Mouse (Mus musculus) C2C12 (cell line): ENCODE data around the gene Mrtfa. TPM values are rescaled to one million over a fixed set of nuclear protein-coding genes. Genes with fewer than 3 reads are reported as not detected.

ENCODE experiments used
- H3K27me3 ChIP-seq: one replicate; pipeline ENCODE4 v1.6.1; 2011; ENCODE audit not compliant: control insufficient read depth, insufficient read depth, insufficient read length
- H3K36me3 ChIP-seq: one replicate; pipeline ENCODE4 v1.6.1; 2011; ENCODE audit not compliant: control insufficient read depth, insufficient read depth
- H3K4me3 ChIP-seq: one replicate; pipeline ENCODE4 v1.5.1; 2011; ENCODE audit warnings: mild to moderate bottlenecking, control low read depth; ENCODE audit not compliant: poor library complexity, insufficient read depth, severe bottlenecking
- H3K79me2 ChIP-seq: one replicate; pipeline ENCODE4 v1.6.1; 2011; ENCODE audit not compliant: control insufficient read depth, insufficient read depth
- H3K79me3 ChIP-seq: one replicate; pipeline ENCODE4 v1.6.1; 2011; ENCODE audit warnings: low read depth, control low read depth
- H3ac ChIP-seq: one replicate; pipeline ENCODE3; 2011; ENCODE audit warnings: low read depth; ENCODE audit not compliant: control insufficient read depth, insufficient read length
- CEBPB ChIP-seq: IDR thresholded peaks from one replicate; pipeline ENCODE4 v1.6.1; 2011; ENCODE audit warnings: low read depth, mild to moderate bottlenecking, control low read depth, moderate library complexity
- CTCF ChIP-seq: IDR thresholded peaks from one replicate; pipeline ENCODE4 v1.5.1; 2011; ENCODE audit not compliant: control insufficient read depth, insufficient read depth, insufficient read length
- FOSL1 ChIP-seq: IDR thresholded peaks from one replicate; pipeline ENCODE4 v1.8.0; 2011; ENCODE audit warnings: mild to moderate bottlenecking, low read length; ENCODE audit not compliant: poor library complexity, insufficient read depth, severe bottlenecking
- MAX ChIP-seq: IDR thresholded peaks from one replicate; pipeline ENCODE4 v1.6.1; 2011; ENCODE audit warnings: mild to moderate bottlenecking, control low read depth
- MYOD1 ChIP-seq: IDR thresholded peaks from one replicate; pipeline ENCODE4 v1.6.1; 2011; ENCODE audit warnings: low read depth; ENCODE audit not compliant: control insufficient read depth, insufficient read length
- MYOG ChIP-seq: IDR thresholded peaks from one replicate; pipeline ENCODE4 v1.6.1; 2011; ENCODE audit not compliant: control insufficient read depth, insufficient read length; ENCODE audit errors: extremely low read depth
- USF1 ChIP-seq: IDR thresholded peaks from one replicate; pipeline ENCODE4 v1.6.1; 2011; ENCODE audit warnings: low read depth, mild to moderate bottlenecking, control low read depth, moderate library complexity
- long read RNA-seq, 2 experiments: library from polyadenylated mRNA; unstranded; transcript quantifications; one replicate each; pipeline ENCODE4 v2.0.0; 2019 to 2020
- polyA plus RNA-seq: library from polyadenylated mRNA; unstranded; fragments of >200 nt; fragmentation: generic; extraction: Trizol; gene quantifications from one replicate; pipeline ENCODE4 v1.2.1, GENCODE M21; 2012; ENCODE audit warnings: missing spikeins

Gene Mrtfa
- polyA plus RNA-seq: 42.2 TPM
- long read RNA-seq, experiment 1, full-length matches to known transcripts: 4 of 13 reads
- long read RNA-seq, experiment 1, partial matches to known transcripts: 1 of 13 reads
- long read RNA-seq, experiment 1, other reads (novel, unspliced or antisense): 8 of 13 reads
- long read RNA-seq, experiment 2, full-length matches to known transcripts: 107 of 158 reads
- long read RNA-seq, experiment 2, partial matches to known transcripts: 30 of 158 reads
- long read RNA-seq, experiment 2, other reads (novel, unspliced or antisense): 21 of 158 reads

- Histone ChIP-seq H3K36me3 (peaks cover 22% of the 10 kb centered on the region), H3K27me3 (no peaks in the 10 kb centered on the region)
- TF ChIP-seq MAX (no peak), FOSL1 (no peak), CTCF (no peak), MYOG (no peak), CEBPB (no peak), MYOD1 (no peak), USF1 (no peak)
These were observed at the start of gene Mrtfa for GRCm38 (mm10) chr15:81190630-81191178. Mrtfa (minus strand) TSS chr15:81190757.

DNA sequence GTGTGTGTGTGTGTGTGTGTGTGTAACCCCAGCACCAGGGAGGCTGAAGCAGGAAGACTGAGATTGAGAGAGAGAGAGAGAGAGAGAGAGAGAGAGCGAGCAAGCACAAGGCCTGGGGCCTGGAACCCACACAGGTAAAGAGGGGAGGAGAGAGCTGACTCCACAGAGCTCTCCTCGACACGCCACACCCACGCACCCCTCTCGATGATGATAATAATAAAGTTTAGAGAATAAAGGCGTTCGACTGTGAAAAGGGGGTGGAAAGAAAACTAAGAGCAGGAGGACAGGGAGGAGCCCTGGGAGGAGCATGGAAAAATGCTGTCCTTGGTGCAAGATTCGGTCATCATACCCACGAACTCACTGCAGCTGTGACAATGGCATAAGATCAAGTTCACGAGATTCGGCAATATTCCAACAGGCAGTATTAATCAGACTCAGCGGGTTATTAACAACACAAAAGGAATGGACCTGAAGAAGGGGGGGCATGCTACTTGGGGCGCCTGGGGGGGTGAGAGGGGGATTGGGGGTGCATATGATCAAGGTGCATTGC is 49.3 kb upstream of the Mrtfa start:
- Histone ChIP-seq H3K79me3 (no peaks in the 10 kb centered on the region), H3K4me3 (no peak overlapping the region), H3K27me3 (no peaks in the 10 kb centered on the region)

More at GRCm38 (mm10) chr15:81190630-81191178, at the start of gene Mrtfa:
- Histone ChIP-seq H3K79me2 (peaks cover 48% of the 10 kb centered on the region), H3K4me3 (peak within 1 kb of the TSS; percentile 97), H3K79me3 (peaks cover 43% of the 10 kb centered on the region), H3ac (peak within 1 kb of the TSS; percentile 99)

GRCm38 (mm10) chr15:81239261-81239660 is 48.7 kb upstream of the Mrtfa start:
- no peaks in the 10 kb centered on the region for H3K36me3 ChIP-seq
- H3K27me3 ChIP-seq: no peaks in the 10 kb centered on the region
- peak; percentile 59 for TF ChIP-seq CTCF
- no peak for TF ChIP-seq MYOG
- no peaks in the 10 kb centered on the region for H3K79me2 ChIP-seq
- H3ac ChIP-seq: no peak overlapping the region
- H3K4me3 ChIP-seq: no peak overlapping the region
- H3K79me3 ChIP-seq: no peaks in the 10 kb centered on the region

More for the DNA sequence above, 49.3 kb upstream of the Mrtfa start:
- TF ChIP-seq FOSL1 (no peak), MYOD1 (peak; percentile 50)
- Histone ChIP-seq H3K79me2 (no peaks in the 10 kb centered on the region), H3ac (no peak overlapping the region), H3K36me3 (no peaks in the 10 kb centered on the region)

DNA sequence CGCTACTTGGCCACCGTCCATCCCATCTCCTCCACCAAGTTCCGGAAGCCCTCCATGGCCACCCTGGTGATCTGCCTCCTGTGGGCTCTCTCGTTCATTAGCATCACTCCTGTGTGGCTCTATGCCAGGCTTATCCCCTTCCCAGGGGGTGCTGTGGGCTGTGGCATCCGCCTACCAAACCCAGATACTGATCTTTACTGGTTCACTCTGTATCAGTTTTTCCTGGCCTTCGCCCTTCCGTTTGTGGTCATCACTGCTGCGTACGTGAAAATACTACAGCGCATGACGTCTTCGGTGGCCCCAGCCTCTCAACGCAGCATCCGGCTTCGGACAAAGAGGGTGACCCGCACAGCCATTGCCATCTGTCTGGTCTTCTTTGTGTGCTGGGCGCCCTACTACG is 46.9 kb upstream of the Mrtfa start:
- Histone ChIP-seq H3K27me3 (no peaks in the 10 kb centered on the region), H3K4me3 (no peak overlapping the region), H3K79me3 (no peaks in the 10 kb centered on the region), H3K36me3 (no peaks in the 10 kb centered on the region), H3K79me2 (no peaks in the 10 kb centered on the region), H3ac (no peak overlapping the region)
- TF ChIP-seq MYOD1: no peak

GRCm38 (mm10) chr15:81236062-81236461 is 45.5 kb upstream of the Mrtfa start:
- Histone ChIP-seq H3K79me2 (no peaks in the 10 kb centered on the region), H3ac (no peak overlapping the region), H3K36me3 (no peaks in the 10 kb centered on the region), H3K27me3 (no peaks in the 10 kb centered on the region), H3K79me3 (no peaks in the 10 kb centered on the region), H3K4me3 (no peak overlapping the region)
- TF ChIP-seq CEBPB: no peak
- no peak for TF ChIP-seq MAX
- no peak for TF ChIP-seq MYOG
- TF ChIP-seq CTCF: no peak
- no peak for TF ChIP-seq USF1
- no peak for TF ChIP-seq MYOD1
- TF ChIP-seq FOSL1: no peak
